Mouse (Mus musculus): ENCODE measurements around the gene Mdga1. TPM values are rescaled to one million over a fixed set of nuclear protein-coding genes. Genes with fewer than 3 reads are reported as not detected.

Gene Mdga1
- polyA plus RNA-seq, 1 experiment: 2.5 TPM

DNA sequence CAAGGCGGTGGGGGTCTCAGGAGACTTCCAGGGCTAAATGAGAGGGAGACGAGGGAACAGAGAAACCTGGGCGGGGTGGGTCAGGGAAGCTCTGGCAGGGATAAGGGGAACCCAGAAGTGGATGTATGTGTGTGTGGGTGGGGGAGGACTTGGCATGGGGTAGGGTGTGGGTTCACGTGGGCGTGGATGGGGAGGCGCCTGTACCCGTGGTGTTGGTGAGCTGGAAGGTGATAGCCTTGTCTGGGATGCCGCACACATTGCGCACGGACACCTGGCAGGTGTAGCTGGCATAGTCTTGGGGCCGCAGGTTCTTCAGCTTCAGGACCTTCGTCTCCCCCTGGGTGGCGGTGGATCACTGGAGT is 120.5 kb downstream of the Mdga1 start:
- no peak overlapping the region for H3K4me2 ChIP-seq (ENCODE audit: low read depth)
- H3K36me3 ChIP-seq (ENCODE audit: control insufficient read depth, insufficient read depth): no peaks in the 10 kb centered on the region
- TF ChIP-seq TCF3 (IDR thresholded peaks at IDR 0.05; ENCODE audit: insufficient read length, low read depth) (no peak), REST (IDR thresholded peaks at IDR 0.05; ENCODE audit: insufficient read depth, insufficient read length) (no peak), MYOD1 (IDR thresholded peaks at IDR 0.05; ENCODE audit: control insufficient read depth in 1 of 3, insufficient read length in 2 of 3, low read depth in 2 of 3) (no peak), E2F4 (IDR thresholded peaks at IDR 0.05; ENCODE audit: insufficient read depth) (no peak), TCF12 (IDR thresholded peaks at IDR 0.05; ENCODE audit: insufficient read depth, poor library complexity, severe bottlenecking) (no peak), POLR2A (IDR thresholded peaks at IDR 0.05; ENCODE audit: insufficient read length, low read depth) (no peak), SRF (IDR thresholded peaks at IDR 0.05; ENCODE audit: control insufficient read depth, insufficient read length, low read depth) (no peak), POLR2AphosphoS2 (IDR thresholded peaks at IDR 0.05; ENCODE audit: insufficient read length, low read depth) (no peak), USF1 (IDR thresholded peaks at IDR 0.05; ENCODE audit: low read depth) (no peak), MAX (IDR thresholded peaks at IDR 0.05; ENCODE audit: low read depth) (no peak), CEBPB (IDR thresholded peaks at IDR 0.05; ENCODE audit: insufficient read depth, poor library complexity, severe bottlenecking) (no peak), MYOG (IDR thresholded peaks at IDR 0.05; ENCODE audit: control insufficient read depth in 1 of 3, insufficient read depth in 1 of 3, insufficient read length in 2 of 3, low read depth in 2 of 3) (no peak)
- no peaks in the 10 kb centered on the region for H3K79me2 ChIP-seq (ENCODE audit: control insufficient read depth, insufficient read depth)
- H3K27me3 ChIP-seq (ENCODE audit: control insufficient read depth, insufficient read depth, insufficient read length): peaks cover 6% of the 10 kb centered on the region
- no peak overlapping the region for H3K4me3 ChIP-seq
- H3ac ChIP-seq (ENCODE audit: control insufficient read depth, insufficient read length): no peak overlapping the region

- H3K27me3 ChIP-seq (ENCODE audit: control insufficient read depth, insufficient read depth, insufficient read length): peaks cover 6% of the 10 kb centered on the region
- no peak overlapping the region for H3K4me2 ChIP-seq (ENCODE audit: low read depth)
- H3K4me3 ChIP-seq: no peak overlapping the region
- no peaks in the 10 kb centered on the region for H3K79me2 ChIP-seq (ENCODE audit: control insufficient read depth, insufficient read depth)
- TF ChIP-seq CEBPB (IDR thresholded peaks at IDR 0.05; ENCODE audit: insufficient read depth, poor library complexity, severe bottlenecking) (no peak), E2F4 (IDR thresholded peaks at IDR 0.05; ENCODE audit: insufficient read depth) (no peak), MYOG (IDR thresholded peaks at IDR 0.05; ENCODE audit: control insufficient read depth in 1 of 3, insufficient read depth in 1 of 3, insufficient read length in 2 of 3, low read depth in 2 of 3) (no peak), POLR2A (IDR thresholded peaks at IDR 0.05; ENCODE audit: insufficient read length, low read depth) (no peak), MYOD1 (IDR thresholded peaks at IDR 0.05; ENCODE audit: control insufficient read depth in 1 of 3, insufficient read length in 2 of 3, low read depth in 2 of 3) (no peak), REST (IDR thresholded peaks at IDR 0.05; ENCODE audit: insufficient read depth, insufficient read length) (no peak), MAX (IDR thresholded peaks at IDR 0.05; ENCODE audit: low read depth) (no peak)
- no peaks in the 10 kb centered on the region for H3K36me3 ChIP-seq (ENCODE audit: control insufficient read depth, insufficient read depth)
- no peak overlapping the region for H3ac ChIP-seq (ENCODE audit: control insufficient read depth, insufficient read length)
These were observed 121.0 kb downstream of the Mdga1 start for GRCm38 (mm10) chr17:29848793-29849435.

- Histone ChIP-seq H3K4me3 (no peak overlapping the region), H3K27me3 (ENCODE audit: control insufficient read depth, insufficient read depth, insufficient read length) (peaks cover 3% of the 10 kb centered on the region), H3K4me2 (ENCODE audit: low read depth) (no peak overlapping the region), H3ac (ENCODE audit: control insufficient read depth, insufficient read length) (no peak overlapping the region), H3K36me3 (ENCODE audit: control insufficient read depth, insufficient read depth) (no peaks in the 10 kb centered on the region), H3K79me2 (ENCODE audit: control insufficient read depth, insufficient read depth) (no peaks in the 10 kb centered on the region)
- TF ChIP-seq USF1 (IDR thresholded peaks at IDR 0.05; ENCODE audit: low read depth) (no peak), MAX (IDR thresholded peaks at IDR 0.05; ENCODE audit: low read depth) (no peak), MYOD1 (IDR thresholded peaks at IDR 0.05; ENCODE audit: control insufficient read depth in 1 of 3, insufficient read length in 2 of 3, low read depth in 2 of 3) (no peak), MYOG (IDR thresholded peaks at IDR 0.05; ENCODE audit: control insufficient read depth in 1 of 3, insufficient read depth in 1 of 3, insufficient read length in 2 of 3, low read depth in 2 of 3) (no peak), POLR2A (IDR thresholded peaks at IDR 0.05; ENCODE audit: insufficient read length, low read depth) (no peak), POLR2AphosphoS2 (IDR thresholded peaks at IDR 0.05; ENCODE audit: insufficient read length, low read depth) (no peak), REST (IDR thresholded peaks at IDR 0.05; ENCODE audit: insufficient read depth, insufficient read length) (no peak), TCF3 (IDR thresholded peaks at IDR 0.05; ENCODE audit: insufficient read length, low read depth) (no peak), E2F4 (IDR thresholded peaks at IDR 0.05; ENCODE audit: insufficient read depth) (no peak), TCF12 (IDR thresholded peaks at IDR 0.05; ENCODE audit: insufficient read depth, poor library complexity, severe bottlenecking) (no peak), CEBPB (IDR thresholded peaks at IDR 0.05; ENCODE audit: insufficient read depth, poor library complexity, severe bottlenecking) (no peak), SRF (IDR thresholded peaks at IDR 0.05; ENCODE audit: control insufficient read depth, insufficient read length, low read depth) (no peak)
These were observed 122.6 kb downstream of the Mdga1 start for GRCm38 (mm10) chr17:29847291-29847690.

GRCm38 (mm10) chr17:29846284-29846683 is 123.6 kb downstream of the Mdga1 start:
- no peaks in the 10 kb centered on the region for H3K79me2 ChIP-seq (ENCODE audit: control insufficient read depth, insufficient read depth)

More at GRCm38 (mm10) chr17:29846284-29846683, 123.6 kb downstream of the Mdga1 start:
- H3K36me3 ChIP-seq (ENCODE audit: control insufficient read depth, insufficient read depth): no peaks in the 10 kb centered on the region
- H3ac ChIP-seq (ENCODE audit: control insufficient read depth, insufficient read length): no peak overlapping the region
- H3K4me3 ChIP-seq: no peak overlapping the region
- no peak for TF ChIP-seq MYOG (IDR thresholded peaks at IDR 0.05; ENCODE audit: control insufficient read depth in 1 of 3, insufficient read depth in 1 of 3, insufficient read length in 2 of 3, low read depth in 2 of 3)
- TF ChIP-seq MAX (IDR thresholded peaks at IDR 0.05; ENCODE audit: low read depth): no peak
- no peak for TF ChIP-seq E2F4 (IDR thresholded peaks at IDR 0.05; ENCODE audit: insufficient read depth)
- no peak for TF ChIP-seq CEBPB (IDR thresholded peaks at IDR 0.05; ENCODE audit: insufficient read depth, poor library complexity, severe bottlenecking)
- TF ChIP-seq TCF3 (IDR thresholded peaks at IDR 0.05; ENCODE audit: insufficient read length, low read depth): no peak
- no peak for TF ChIP-seq POLR2A (IDR thresholded peaks at IDR 0.05; ENCODE audit: insufficient read length, low read depth)
- no peak for TF ChIP-seq SRF (IDR thresholded peaks at IDR 0.05; ENCODE audit: control insufficient read depth, insufficient read length, low read depth)
- TF ChIP-seq REST (IDR thresholded peaks at IDR 0.05; ENCODE audit: insufficient read depth, insufficient read length): no peak
- no peak for TF ChIP-seq USF1 (IDR thresholded peaks at IDR 0.05; ENCODE audit: low read depth)
- TF ChIP-seq MYOD1 (IDR thresholded peaks at IDR 0.05; ENCODE audit: control insufficient read depth in 1 of 3, insufficient read length in 2 of 3, low read depth in 2 of 3): no peak
- no peak for TF ChIP-seq TCF12 (IDR thresholded peaks at IDR 0.05; ENCODE audit: insufficient read depth, poor library complexity, severe bottlenecking)
- TF ChIP-seq POLR2AphosphoS2 (IDR thresholded peaks at IDR 0.05; ENCODE audit: insufficient read length, low read depth): no peak
- no peaks in the 10 kb centered on the region for H3K27me3 ChIP-seq (ENCODE audit: control insufficient read depth, insufficient read depth, insufficient read length)
- no peak overlapping the region for H3K4me2 ChIP-seq (ENCODE audit: low read depth)
